Mouse (Mus musculus): ENCODE measurements around the gene Strip2. TPM values are rescaled to one million over a fixed set of nuclear protein-coding genes. Genes with fewer than 3 reads are reported as not detected.

Gene Strip2
- polyA plus RNA-seq (2014; fragmentation: Nextera tagmentation; extraction: Ambion mirVana), result 1.7 and 2.7 TPM in 2 replicates

DNA sequence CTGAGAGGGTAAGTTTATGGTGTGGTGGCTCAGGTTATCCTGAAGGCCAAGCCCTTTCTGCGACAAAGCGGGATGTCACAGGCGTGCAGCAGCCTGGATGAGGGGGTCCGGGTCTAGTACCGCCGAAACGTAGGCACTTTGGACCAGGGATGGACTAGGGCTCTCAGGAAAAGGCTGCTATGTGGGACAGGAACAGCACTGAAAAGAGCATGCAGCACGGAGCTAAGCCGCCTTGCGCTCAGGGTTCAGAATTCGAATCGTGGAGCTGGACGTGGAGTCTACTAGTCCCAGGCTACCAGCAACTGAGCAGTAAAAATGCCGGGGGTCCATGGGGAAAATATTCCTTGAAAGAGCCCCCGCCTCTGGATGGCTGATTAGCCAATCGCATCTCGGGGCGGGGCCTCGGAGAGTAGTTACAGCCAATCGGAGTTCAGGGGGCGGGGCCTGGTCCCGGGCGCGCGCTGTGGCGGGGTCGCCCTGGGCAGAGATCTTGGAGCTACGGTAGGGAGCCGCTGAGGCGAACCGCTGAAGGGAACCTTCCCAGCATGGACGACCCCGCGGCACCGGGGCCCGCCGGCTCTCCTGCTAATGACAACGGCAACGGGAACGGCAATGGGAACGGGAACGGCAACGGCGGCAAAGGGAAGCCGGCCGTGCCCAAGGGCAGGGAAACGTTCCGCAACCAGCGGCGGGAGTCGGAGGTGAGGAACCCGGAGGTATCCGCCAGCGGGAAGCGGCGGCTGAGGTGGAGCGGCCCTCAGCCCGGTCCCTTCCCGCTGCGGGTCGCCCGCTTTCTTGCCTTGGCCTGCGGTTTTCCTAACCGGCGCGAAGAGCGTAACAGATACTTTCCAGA, at the start of gene Strip2:
TSS of gene Strip2 (plus strand) at position 483 of the 853 bp plus-strand sequence.
- peak within 1 kb of the TSS; percentile 93 for H3K4me2 ChIP-seq (ENCODE audit: low read length)
- whole genome bisulfite sequencing, result under 1% methylated on average over 61 of the region's 67 CpGs
- no peak within 1 kb of the TSS for H3K27ac ChIP-seq (ENCODE audit: low read depth, low read length)
- H3K4me3 ChIP-seq (ENCODE audit: low read depth, low read length), result peak within 1 kb of the TSS; percentile 71
- H3K9ac ChIP-seq (ENCODE audit: low read length), result peak within 1 kb of the TSS; percentile 68
- peaks cover 3% of the 10 kb centered on the region; the same call in 1 of the 2 replicates for H3K4me1 ChIP-seq (ENCODE audit: control insufficient read depth, insufficient read depth, low read length)
- H3K27me3 ChIP-seq (replicated peaks; ENCODE audit: control insufficient read depth, insufficient read depth, low read length), result 0 out of 2 replicates have a peak, but pooled peaks cover 6% of the 10 kb centered on the region
- no peaks in the 10 kb centered on the region for H3K36me3 ChIP-seq (ENCODE audit: control insufficient read depth, insufficient read depth, low read length)
- DNase-seq (ENCODE audit: low spot score) (peak; percentile 97), ATAC-seq (peak; percentile 100)
- H3K9me3 ChIP-seq (replicated peaks; ENCODE audit: control insufficient read depth, low read length), result no peaks in the 10 kb centered on the region

- Histone ChIP-seq H3K27me3 (replicated peaks; ENCODE audit: control insufficient read depth, insufficient read depth, low read length) (no peaks in the 10 kb centered on the region), H3K4me1 (ENCODE audit: control insufficient read depth, insufficient read depth, low read length) (no peaks in the 10 kb centered on the region), H3K4me2 (ENCODE audit: low read length) (no peak overlapping the region), H3K9me3 (replicated peaks; ENCODE audit: control insufficient read depth, low read length) (no peaks in the 10 kb centered on the region), H3K36me3 (ENCODE audit: control insufficient read depth, insufficient read depth, low read length) (no peaks in the 10 kb centered on the region), H3K27ac (ENCODE audit: low read depth, low read length) (no peak overlapping the region), H3K9ac (ENCODE audit: low read length) (no peak overlapping the region), H3K4me3 (ENCODE audit: low read depth, low read length) (no peak overlapping the region)
- 57% methylated on average over 2 of the region's 2 CpGs for WGBS
- ATAC-seq, result no peak
- no peak for DNase-seq (ENCODE audit: low spot score)
Measured at GRCm38 (mm10) chr6:29868341-29868895, 48.4 kb upstream of the Strip2 start.

GRCm38 (mm10) chr6:29873654-29874053, 43.2 kb upstream of the Strip2 start:
- 83% methylated on average over 2 of the region's 2 CpGs for WGBS

DNA sequence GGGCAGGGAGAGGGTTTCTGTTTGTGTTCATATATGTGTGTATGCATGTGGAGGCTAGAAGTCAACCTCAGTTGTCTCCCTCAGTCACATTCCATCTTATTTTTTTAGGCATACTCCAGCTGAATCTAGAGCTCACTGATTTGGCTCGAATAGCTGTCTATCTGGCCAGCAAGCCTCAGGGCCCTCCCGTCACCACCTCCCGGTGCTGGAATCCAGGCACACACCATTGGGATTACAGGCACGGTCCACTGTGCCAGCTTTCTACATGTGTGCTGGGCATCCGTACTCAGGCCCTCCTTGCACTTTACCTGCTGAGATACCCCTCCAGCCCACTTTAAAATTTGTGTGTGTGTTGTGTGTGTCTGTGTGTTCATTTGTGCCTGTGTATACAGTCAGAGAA, 41.2 kb upstream of the Strip2 start:
- Histone ChIP-seq H3K9me3 (replicated peaks; ENCODE audit: control insufficient read depth, low read length) (no peaks in the 10 kb centered on the region), H3K4me3 (ENCODE audit: low read depth, low read length) (no peak overlapping the region), H3K27me3 (replicated peaks; ENCODE audit: control insufficient read depth, insufficient read depth, low read length) (no peaks in the 10 kb centered on the region), H3K4me1 (ENCODE audit: control insufficient read depth, insufficient read depth, low read length) (no peaks in the 10 kb centered on the region), H3K36me3 (ENCODE audit: control insufficient read depth, insufficient read depth, low read length) (peaks cover 7% of the 10 kb centered on the region; the same call in 1 of the 2 replicates), H3K9ac (ENCODE audit: low read length) (no peak overlapping the region), H3K27ac (ENCODE audit: low read depth, low read length) (no peak overlapping the region), H3K4me2 (ENCODE audit: low read length) (no peak overlapping the region)
- ATAC-seq (no peak), DNase-seq (ENCODE audit: low spot score) (no peak)
- WGBS, result 81% methylated on average over 5 of the region's 5 CpGs

More at GRCm38 (mm10) chr6:29873654-29874053, 43.2 kb upstream of the Strip2 start:
- ATAC-seq (no peak), DNase-seq (ENCODE audit: low spot score) (no peak)
- H3K4me2 ChIP-seq (ENCODE audit: low read length), result no peak overlapping the region
- H3K4me3 ChIP-seq (ENCODE audit: low read depth, low read length), result no peak overlapping the region
- H3K27ac ChIP-seq (ENCODE audit: low read depth, low read length), result no peak overlapping the region
- H3K9ac ChIP-seq (ENCODE audit: low read length), result no peak overlapping the region
- H3K36me3 ChIP-seq (ENCODE audit: control insufficient read depth, insufficient read depth, low read length), result peaks cover 4% of the 10 kb centered on the region; the same call in 1 of the 2 replicates
- H3K27me3 ChIP-seq (replicated peaks; ENCODE audit: control insufficient read depth, insufficient read depth, low read length), result no peaks in the 10 kb centered on the region
- H3K4me1 ChIP-seq (ENCODE audit: control insufficient read depth, insufficient read depth, low read length), result no peaks in the 10 kb centered on the region
- no peaks in the 10 kb centered on the region for H3K9me3 ChIP-seq (replicated peaks; ENCODE audit: control insufficient read depth, low read length)

GRCm38 (mm10) chr6:29876782-29877181, 40.0 kb upstream of the Strip2 start:
- H3K4me3 ChIP-seq (ENCODE audit: low read depth, low read length), result no peak overlapping the region
- DNase-seq (ENCODE audit: low spot score) (no peak), ATAC-seq (no peak)
- no peaks in the 10 kb centered on the region for H3K9me3 ChIP-seq (replicated peaks; ENCODE audit: control insufficient read depth, low read length)
- no peak overlapping the region for H3K4me2 ChIP-seq (ENCODE audit: low read length)
- H3K36me3 ChIP-seq (ENCODE audit: control insufficient read depth, insufficient read depth, low read length), result peaks cover 9% of the 10 kb centered on the region; the same call in 1 of the 2 replicates
- H3K4me1 ChIP-seq (ENCODE audit: control insufficient read depth, insufficient read depth, low read length), result no peaks in the 10 kb centered on the region
- 85% methylated on average over 4 of the region's 4 CpGs for WGBS
- no peak overlapping the region for H3K27ac ChIP-seq (ENCODE audit: low read depth, low read length)
- no peaks in the 10 kb centered on the region for H3K27me3 ChIP-seq (replicated peaks; ENCODE audit: control insufficient read depth, insufficient read depth, low read length)
- no peak overlapping the region for H3K9ac ChIP-seq (ENCODE audit: low read length)

GRCm38 (mm10) chr6:29879579-29879978, 37.2 kb upstream of the Strip2 start:
- H3K27ac ChIP-seq (ENCODE audit: low read depth, low read length), result no peak overlapping the region
- no peaks in the 10 kb centered on the region for H3K9me3 ChIP-seq (replicated peaks; ENCODE audit: control insufficient read depth, low read length)
- ATAC-seq, result no peak
- H3K4me1 ChIP-seq (ENCODE audit: control insufficient read depth, insufficient read depth, low read length), result no peaks in the 10 kb centered on the region
- H3K9ac ChIP-seq (ENCODE audit: low read length), result no peak overlapping the region
- H3K27me3 ChIP-seq (replicated peaks; ENCODE audit: control insufficient read depth, insufficient read depth, low read length), result no peaks in the 10 kb centered on the region
- no peak overlapping the region for H3K4me2 ChIP-seq (ENCODE audit: low read length)
- no peak for DNase-seq (ENCODE audit: low spot score)
- no peak overlapping the region for H3K4me3 ChIP-seq (ENCODE audit: low read depth, low read length)
- 0 out of 2 replicates have a peak, but pooled peaks cover 5% of the 10 kb centered on the region for H3K36me3 ChIP-seq (ENCODE audit: control insufficient read depth, insufficient read depth, low read length)

- ATAC-seq (no peak), DNase-seq (ENCODE audit: low spot score) (no peak)
- 97% methylated on average over 3 of the region's 3 CpGs for WGBS
- Histone ChIP-seq H3K4me2 (ENCODE audit: low read length) (no peak overlapping the region), H3K27ac (ENCODE audit: low read depth, low read length) (no peak overlapping the region), H3K27me3 (replicated peaks; ENCODE audit: control insufficient read depth, insufficient read depth, low read length) (no peaks in the 10 kb centered on the region), H3K36me3 (ENCODE audit: control insufficient read depth, insufficient read depth, low read length) (0 out of 2 replicates have a peak, but pooled peaks cover 5% of the 10 kb centered on the region), H3K4me3 (ENCODE audit: low read depth, low read length) (no peak overlapping the region), H3K9me3 (replicated peaks; ENCODE audit: control insufficient read depth, low read length) (no peaks in the 10 kb centered on the region), H3K9ac (ENCODE audit: low read length) (no peak overlapping the region), H3K4me1 (ENCODE audit: control insufficient read depth, insufficient read depth, low read length) (no peaks in the 10 kb centered on the region)
Measured at GRCm38 (mm10) chr6:29880796-29881195, 36.0 kb upstream of the Strip2 start.

DNA sequence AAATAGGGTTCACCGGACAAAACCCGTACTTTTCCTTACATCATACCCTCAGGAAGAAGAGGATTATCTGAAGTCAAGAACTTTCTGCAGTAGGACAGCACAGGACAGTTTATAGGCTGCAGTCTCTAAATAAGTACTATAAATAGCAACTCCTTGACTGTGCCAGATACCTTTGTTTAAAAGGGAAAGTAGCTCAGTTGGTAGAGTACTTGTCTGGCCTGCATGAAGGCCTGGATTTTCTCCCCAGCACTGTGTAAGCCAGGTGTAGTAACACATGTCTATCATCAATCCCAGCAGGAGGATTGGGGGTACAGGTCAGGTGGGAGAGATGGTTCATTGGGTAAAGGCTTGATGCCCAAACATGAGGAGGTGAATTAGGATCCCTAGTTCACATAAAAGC, 34.9 kb upstream of the Strip2 start:
- WGBS, result 95% methylated on average over 2 of the region's 2 CpGs
- Histone ChIP-seq H3K27me3 (replicated peaks; ENCODE audit: control insufficient read depth, insufficient read depth, low read length) (no peaks in the 10 kb centered on the region), H3K4me3 (ENCODE audit: low read depth, low read length) (no peak overlapping the region), H3K4me2 (ENCODE audit: low read length) (no peak overlapping the region), H3K9ac (ENCODE audit: low read length) (no peak overlapping the region), H3K9me3 (replicated peaks; ENCODE audit: control insufficient read depth, low read length) (no peaks in the 10 kb centered on the region), H3K4me1 (ENCODE audit: control insufficient read depth, insufficient read depth, low read length) (no peaks in the 10 kb centered on the region), H3K36me3 (ENCODE audit: control insufficient read depth, insufficient read depth, low read length) (0 out of 2 replicates have a peak, but pooled peaks cover 5% of the 10 kb centered on the region), H3K27ac (ENCODE audit: low read depth, low read length) (no peak overlapping the region)
- DNase-seq (ENCODE audit: low spot score) (no peak), ATAC-seq (no peak)

GRCm38 (mm10) chr6:29882870-29883269, 33.9 kb upstream of the Strip2 start:
- Histone ChIP-seq H3K9ac (ENCODE audit: low read length) (no peak overlapping the region), H3K9me3 (replicated peaks; ENCODE audit: control insufficient read depth, low read length) (no peaks in the 10 kb centered on the region), H3K4me1 (ENCODE audit: control insufficient read depth, insufficient read depth, low read length) (no peaks in the 10 kb centered on the region), H3K27ac (ENCODE audit: low read depth, low read length) (no peak overlapping the region), H3K36me3 (ENCODE audit: control insufficient read depth, insufficient read depth, low read length) (0 out of 2 replicates have a peak, but pooled peaks cover 5% of the 10 kb centered on the region), H3K4me3 (ENCODE audit: low read depth, low read length) (no peak overlapping the region), H3K4me2 (ENCODE audit: low read length) (no peak overlapping the region), H3K27me3 (replicated peaks; ENCODE audit: control insufficient read depth, insufficient read depth, low read length) (no peaks in the 10 kb centered on the region)
- WGBS, result 58% methylated on average over 6 of the region's 6 CpGs
- ATAC-seq, result no peak
- no peak for DNase-seq (ENCODE audit: low spot score)

All from forebrain, embryonic 14.5 days (tissue).